Mouse (Mus musculus) adrenal gland, adult 2 months (tissue): ENCODE data around the gene Pdia6. TPM values are rescaled to one million over a fixed set of nuclear protein-coding genes. Genes with fewer than 3 reads are reported as not detected.

Source experiments
- polyA plus RNA-seq: library from polyadenylated mRNA; depleted of rRNA; stranded (reverse); fragments of >200 nt; gene quantifications from 2 replicates; pipeline ENCODE4 v1.2.3, GENCODE M21; 2012; rRNA removed
- total RNA-seq, 2 experiments: library from RNA; stranded (reverse); gene quantifications; 2 replicates each; pipeline ENCODE4 v1.2.3; 2021

The Pdia6 gene
- total and polyA plus RNA-seq, 3 experiments: 18.3 to 218 (median 153) TPM

Other genes with a start within 250 kb of the Pdia6 start
- under 1 TPM; 0.17 to 0.69 TPM for gene Kcnf1, start 89.7 kb upstream of the Pdia6 start, total RNA-seq
- 0.19 and 0.28 TPM in 2 replicates for gene Kcnf1, start 89.7 kb upstream of the Pdia6 start, polyA plus RNA-seq
- gene Atp6v1c2, start 62.8 kb downstream of the Pdia6 start, total RNA-seq: 1 to 10 TPM; 1.9 to 2.7 TPM
- 0.32 and 0.58 TPM in 2 replicates for gene Atp6v1c2, start 62.8 kb downstream of the Pdia6 start, polyA plus RNA-seq
- gene Nol10, start 81.9 kb downstream of the Pdia6 start, total RNA-seq: 10 to 100 TPM; 16.9 to 17.7 TPM
- gene Nol10, start 81.9 kb downstream of the Pdia6 start, polyA plus RNA-seq: 3.2 and 4.2 TPM in 2 replicates